In genomic region chr16:94326008-94326407, GRCm38 (mm10) we compare ENCODE assay signal across 1 mouse cellular context.
TF ChIP-seq lines count a peak whose summit lies in the region.

No protein-coding gene starts in this region.

TF ChIP-seq in MEL, 35 proteins besides CTCF, POLR2A, EP300 and RAD21 (continued from another document):
- TF ChIP-seq USF2 (IDR thresholded peaks at IDR 0.05; ENCODE audit: borderline replicate concordance in 1 of 2, insufficient read depth in 1 of 2, low read depth in 1 of 2, low read length in 2 of 2) = no peak
- TF ChIP-seq MAX (IDR thresholded peaks at IDR 0.05; ENCODE audit: low read length) = no peak
- TF ChIP-seq RCOR1 (IDR thresholded peaks at IDR 0.05; ENCODE audit: low read depth, low read length) = peak; percentile 88
- TF ChIP-seq MAFK (IDR thresholded peaks at IDR 0.05; ENCODE audit: borderline replicate concordance, low read depth, low read length) = peak; percentile 52; the same call in 1 of the 2 replicates
- no peak for TF ChIP-seq POLR2AphosphoS2 (IDR thresholded peaks at IDR 0.05; ENCODE audit: low read length)
- TF ChIP-seq CHD1 (IDR thresholded peaks at IDR 0.05; ENCODE audit: low read depth, low read length) = no peak
- TF ChIP-seq UBTF (IDR thresholded peaks at IDR 0.05; ENCODE audit: borderline replicate concordance, insufficient read depth, low read depth, low read length) = no peak
- peak; percentile 97 for TF ChIP-seq TCF12 (IDR thresholded peaks at IDR 0.05; ENCODE audit: low read depth, low read length)
- no peak for TF ChIP-seq USF1 (IDR thresholded peaks at IDR 0.05; ENCODE audit: low read depth, low read length)
- 0 out of 2 replicates have a peak, but pooled peaks have one; percentile 29 for TF ChIP-seq MXI1 (IDR thresholded peaks at IDR 0.05; ENCODE audit: low read depth, low read length)
- peak; percentile 93 for TF ChIP-seq GATA1 (IDR thresholded peaks at IDR 0.05; ENCODE audit: low read depth, low read length)
- TF ChIP-seq ZC3H11A (IDR thresholded peaks at IDR 0.05; ENCODE audit: low read depth, low read length) = no peak
- peak; percentile 79 for TF ChIP-seq SIN3A (IDR thresholded peaks at IDR 0.05; ENCODE audit: low read length)
TF ChIP-seq in MEL: peak in this region for 13.
